Mouse (Mus musculus): Measurements from ENCODE around the gene Eml3.
"Not testable (repeated sequence)": the region's sequence is repeated elsewhere in the genome, so short reads cannot be mapped to it uniquely, and the experiment has no call there.

Gene Eml3

DNA sequence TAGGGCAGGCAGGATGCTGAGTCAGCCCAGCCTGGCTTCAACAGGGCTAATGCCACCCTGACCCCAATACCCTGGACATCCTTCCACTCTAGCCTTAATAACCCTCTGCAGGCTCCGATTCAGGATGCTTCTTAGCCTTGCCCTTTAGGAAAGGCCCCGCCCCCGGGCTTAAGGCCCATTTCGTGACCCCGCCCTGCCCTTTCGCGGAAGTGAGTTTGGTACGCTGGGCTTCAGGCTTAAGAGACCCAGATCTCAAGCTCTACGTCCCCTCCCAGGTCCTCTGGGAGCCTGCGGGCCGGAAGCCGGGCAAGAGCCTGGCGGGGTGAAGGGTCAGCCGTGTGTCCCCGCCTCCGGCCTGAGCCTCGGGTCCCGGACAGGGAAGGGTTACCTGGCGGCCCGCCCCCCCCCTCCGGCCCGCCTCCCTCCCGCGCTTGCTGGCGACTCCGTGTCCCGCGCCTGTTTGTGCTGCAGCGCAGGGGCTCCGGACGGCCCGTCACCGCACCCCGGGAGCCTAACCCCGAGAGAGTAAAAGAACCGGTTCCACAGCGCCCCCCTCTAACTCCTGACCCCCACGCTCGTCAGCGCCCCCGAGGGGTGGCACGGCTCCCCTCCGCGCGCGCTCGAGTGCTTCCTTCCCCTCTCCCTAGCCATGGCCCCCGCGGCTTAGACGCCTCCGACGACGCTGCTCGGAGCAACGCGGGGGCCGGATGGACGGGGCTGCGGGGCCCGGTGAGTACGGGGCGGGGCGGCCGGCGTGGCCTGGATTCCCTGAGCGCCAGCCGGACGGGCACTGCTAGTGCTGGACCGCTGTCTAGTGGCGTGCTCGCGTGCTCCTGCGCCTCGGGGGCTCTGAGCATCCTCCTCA, at the start of gene Eml3, which contains the start of gene Rom1:
Gene Eml3, plus strand, starts transcription at position 329 of the 865 bp plus-strand sequence.
Gene Rom1, minus strand, starts transcription at position 133 of the 865 bp plus-strand sequence.
- peak; percentile 80 for DNase-seq (ENCODE audit: low spot score)

DNA sequence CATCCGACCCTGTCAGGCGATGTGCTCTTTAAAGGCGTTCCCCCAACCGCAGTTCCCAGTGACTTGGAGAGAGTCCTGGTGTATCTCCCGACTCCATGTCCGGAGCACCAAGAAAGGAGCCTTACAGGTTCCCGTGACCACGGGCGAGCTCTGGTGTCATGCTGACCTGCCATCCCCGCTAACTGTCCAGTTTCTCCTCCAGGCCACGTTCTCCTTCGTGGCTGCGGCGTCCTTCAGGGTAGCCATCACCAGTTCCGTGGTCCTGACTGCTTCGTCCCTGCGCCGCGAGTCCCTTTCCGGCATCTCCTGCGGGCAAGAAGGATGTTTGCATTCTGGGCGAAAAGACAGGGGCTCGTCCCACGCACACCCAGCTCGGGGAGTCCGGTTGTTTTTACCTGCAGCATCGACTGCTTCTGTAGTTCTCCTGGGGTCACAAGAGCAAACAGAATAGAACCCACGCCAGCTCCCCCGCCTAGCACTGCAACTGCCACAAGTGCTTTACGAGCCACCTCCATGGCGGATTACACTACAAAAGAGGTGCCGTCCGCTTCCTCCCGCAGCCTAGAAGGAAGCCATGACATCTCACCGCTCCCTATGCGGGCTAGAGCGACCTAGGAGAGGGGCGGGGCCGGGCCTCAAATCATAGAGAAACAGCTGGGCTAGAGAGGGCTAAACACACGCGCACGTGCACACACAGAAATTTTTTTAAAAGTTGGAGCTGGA, 48.9 kb upstream of the Eml3 start, which contains the start of gene Uqcc3:
Gene Uqcc3, minus strand, starts transcription at position 613 of the 723 bp plus-strand sequence.
- DNase-seq (ENCODE audit: low spot score), result peak; percentile 87

DNA sequence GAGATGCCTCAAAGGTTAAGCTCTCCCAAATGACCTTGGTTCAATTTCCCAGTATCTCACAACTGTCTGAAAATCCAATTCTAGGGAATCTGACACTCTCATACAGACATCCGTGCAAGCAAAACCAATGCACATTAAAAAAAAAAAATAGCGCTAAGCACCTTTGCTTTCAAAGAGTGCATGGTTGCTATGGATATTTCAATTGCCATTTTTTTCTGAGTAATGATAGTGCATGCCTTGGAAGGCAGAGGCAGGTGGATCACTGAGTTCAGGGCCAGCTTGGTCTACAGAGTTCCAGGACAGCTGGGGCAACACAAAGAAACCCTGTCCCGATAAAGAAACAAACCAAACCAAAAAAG, 48.3 kb upstream of the Eml3 start:
- no peak for DNase-seq (ENCODE audit: low spot score)

DNA sequence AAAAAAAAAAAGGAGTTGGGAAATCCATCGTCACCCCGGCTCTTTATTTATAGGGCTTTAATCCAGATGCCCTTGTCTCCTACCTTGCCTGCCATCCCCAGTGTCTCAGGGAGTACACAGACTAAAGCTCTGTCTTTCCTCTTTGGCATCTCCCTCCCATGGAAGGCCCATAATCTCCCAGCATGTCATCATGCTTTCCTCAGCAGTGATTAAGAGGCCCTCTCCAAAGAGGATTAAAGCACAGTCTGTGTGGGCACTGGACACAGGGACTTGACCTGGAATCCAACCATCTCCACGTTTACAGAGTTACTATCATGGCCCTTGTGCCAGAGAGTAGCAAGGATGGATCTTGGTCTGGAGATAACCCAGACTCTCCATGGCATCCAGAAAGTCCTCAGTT, 45.7 kb upstream of the Eml3 start, which contains the start of the genes Lbhd1 and Gm49403:
Gene Lbhd1, plus strand, starts transcription at position 117 of the 400 bp plus-strand sequence.
Gene Gm49403, plus strand, starts transcription at position 315 of the 400 bp plus-strand sequence.
- DNase-seq (ENCODE audit: low spot score), result no peak

DNA sequence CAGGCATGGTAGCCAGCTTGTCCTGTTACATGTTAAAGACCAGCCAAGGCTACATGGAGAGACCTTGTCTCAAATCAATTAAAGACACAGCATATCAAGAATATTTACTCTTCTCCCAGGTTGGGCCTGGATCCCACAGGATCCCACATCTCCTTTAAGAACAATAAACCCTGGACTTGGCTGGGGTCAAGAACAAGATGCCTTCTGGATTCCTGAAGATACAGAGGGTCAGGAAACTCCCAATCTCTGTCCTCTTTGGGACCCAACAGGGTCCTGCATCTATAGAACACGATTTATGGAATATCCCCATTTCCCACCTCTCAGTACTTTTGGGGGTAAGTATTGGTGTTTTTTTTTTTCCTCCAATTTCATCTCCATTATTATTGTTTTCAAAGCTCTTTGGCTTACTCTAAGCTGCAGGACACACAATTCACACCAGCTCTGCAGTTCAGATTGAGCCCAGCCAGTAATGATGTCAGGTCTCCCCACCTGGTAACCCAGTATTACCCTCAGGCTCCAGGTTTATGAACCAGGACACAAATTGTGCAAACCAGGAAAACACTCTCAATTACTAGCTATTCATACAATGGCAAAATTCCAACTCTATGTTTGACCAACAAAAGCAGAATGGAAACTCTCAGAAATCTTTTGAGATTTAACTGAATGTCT, 42.3 kb upstream of the Eml3 start:
- DNase-seq (ENCODE audit: low spot score), result no peak

DNA sequence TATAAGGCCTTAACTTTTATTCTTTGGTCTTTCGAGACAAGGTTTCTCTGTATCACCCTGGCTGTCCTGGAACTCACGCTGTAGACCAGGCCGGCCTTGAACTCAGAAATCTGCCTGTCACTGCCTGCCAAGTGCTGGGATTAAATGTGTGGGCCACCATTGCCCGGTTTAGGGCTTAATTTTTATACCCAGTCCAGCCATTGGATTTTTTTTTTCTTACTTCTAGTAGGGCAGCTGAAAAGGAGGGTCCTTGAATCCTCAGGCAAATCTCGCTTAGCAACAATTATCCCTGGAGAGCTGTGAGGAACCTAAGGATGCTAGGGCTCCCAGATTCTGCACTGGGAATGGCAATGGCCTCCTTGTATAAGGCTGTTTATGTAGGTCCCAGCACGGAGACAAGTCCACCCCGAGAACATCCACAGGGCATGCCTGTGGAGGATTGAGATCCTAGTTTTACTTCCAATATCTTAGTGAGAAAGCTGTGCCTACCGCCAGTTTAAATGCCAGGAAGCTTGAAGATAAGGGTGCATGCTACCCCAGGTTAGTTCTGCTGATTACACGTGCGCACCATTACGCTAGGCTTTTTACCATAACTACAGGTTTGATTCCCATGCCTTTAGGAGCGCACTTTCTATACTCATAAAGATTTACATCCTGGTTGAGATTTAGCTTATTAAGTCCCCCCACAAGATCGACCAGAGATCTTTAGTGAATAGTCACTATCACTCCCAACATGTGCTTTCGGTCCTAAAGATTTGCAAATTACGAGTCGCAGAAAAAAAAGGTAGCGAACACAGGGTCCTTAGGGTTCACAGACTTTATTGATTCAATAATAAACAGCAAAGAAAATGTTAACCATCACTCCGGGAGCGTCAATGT, 41.5 kb upstream of the Eml3 start:
- no peak for DNase-seq (ENCODE audit: low spot score)

DNA sequence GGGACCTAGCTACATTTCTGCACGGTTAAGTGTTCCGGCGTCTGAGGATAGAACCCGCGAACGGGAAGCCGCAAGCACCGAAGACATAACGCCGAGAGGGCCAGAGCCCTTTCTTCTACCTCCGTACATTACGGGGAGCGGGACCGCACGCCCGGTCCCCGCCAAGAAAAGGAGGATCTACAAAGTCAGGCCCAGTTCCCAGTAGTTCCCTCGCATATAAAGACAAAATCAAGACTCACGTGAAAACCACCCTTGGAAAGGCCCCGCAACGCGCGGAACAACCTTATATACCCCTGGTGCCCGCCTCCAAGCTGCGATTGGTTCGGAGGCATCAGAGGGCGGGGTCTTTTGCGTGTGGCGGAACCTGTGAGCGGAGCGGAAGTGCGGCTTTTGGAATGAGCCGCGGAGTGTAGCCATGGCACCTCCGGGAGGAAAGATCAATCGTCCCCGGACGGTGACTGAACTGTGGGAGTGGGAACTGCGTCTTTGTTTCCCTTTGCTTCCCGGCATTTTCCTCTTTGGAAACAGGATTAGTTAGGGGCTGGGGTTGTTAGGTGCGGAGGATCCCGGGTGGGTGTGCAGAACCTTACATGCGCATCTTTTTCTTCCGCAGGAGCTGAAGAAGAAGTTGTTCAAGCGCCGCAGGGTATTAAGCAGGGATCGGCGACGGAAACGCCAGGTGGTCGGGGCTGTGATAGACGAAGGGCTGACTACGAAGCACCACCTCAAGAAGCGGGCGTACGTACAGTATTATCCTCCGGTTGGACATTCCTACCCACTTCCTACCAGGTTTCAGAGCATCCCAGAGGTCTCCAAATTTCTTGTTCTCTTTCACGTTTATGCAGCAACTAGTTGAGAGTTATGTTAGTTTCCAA, 40.6 kb upstream of the Eml3 start, which contains the start of the genes 1810009A15Rik and Gm49416:
Gene 1810009A15Rik, plus strand, starts transcription at position 343 of the 875 bp plus-strand sequence.
Gene Gm49416, plus strand, starts transcription at position 416 of the 875 bp plus-strand sequence.
- DNase-seq (ENCODE audit: low spot score), result peak; percentile 91

DNA sequence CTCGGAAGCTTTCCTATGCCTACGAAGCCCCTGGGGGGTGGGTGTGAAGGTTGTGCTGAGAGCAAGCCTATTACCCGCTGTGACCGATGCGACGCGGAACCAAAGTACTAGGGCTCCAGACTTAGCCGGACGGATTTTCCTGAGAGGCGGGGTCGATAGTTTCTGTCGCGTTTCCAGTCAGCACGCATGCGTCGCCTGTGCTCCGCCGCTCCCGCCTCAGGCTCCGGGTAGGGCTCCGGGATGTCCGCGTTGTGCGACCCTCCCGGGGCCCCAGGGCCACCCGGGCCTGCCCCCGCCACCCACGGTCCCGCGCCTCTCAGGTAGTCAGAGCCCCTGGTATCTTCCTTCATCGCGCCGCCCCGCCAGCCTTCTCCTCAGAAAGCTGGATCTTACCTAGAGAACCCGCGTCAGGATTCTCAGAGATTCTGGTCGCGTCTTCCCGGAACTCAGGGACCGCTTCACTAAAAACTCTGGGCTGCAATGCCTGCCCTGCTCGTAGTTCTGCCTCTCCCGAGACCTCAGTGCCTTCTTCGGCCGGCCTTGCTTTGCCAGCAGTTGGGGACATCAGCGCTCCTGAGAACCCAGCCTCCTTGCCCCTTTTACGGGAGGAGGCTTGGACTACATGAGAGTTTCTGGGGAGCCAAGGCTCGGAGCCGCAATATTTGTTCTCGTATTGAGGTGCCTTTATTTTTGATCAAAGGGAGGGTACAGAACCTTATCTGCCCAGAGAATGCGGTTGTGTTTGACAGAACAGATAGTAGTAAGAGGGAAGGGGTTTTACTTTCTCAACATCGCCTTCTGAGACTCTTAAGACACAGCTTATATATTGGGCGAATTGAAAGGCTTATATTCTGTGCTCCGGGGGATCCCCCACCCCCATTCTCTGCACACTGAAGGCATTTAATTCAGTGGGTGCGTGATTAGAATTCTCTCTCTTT, 36.3 kb upstream of the Eml3 start, which contains the start of gene Ints5:
Gene Ints5, plus strand, starts transcription at position 177 of the 938 bp plus-strand sequence.
- DNase-seq (ENCODE audit: low spot score), result peak; percentile 63

DNA sequence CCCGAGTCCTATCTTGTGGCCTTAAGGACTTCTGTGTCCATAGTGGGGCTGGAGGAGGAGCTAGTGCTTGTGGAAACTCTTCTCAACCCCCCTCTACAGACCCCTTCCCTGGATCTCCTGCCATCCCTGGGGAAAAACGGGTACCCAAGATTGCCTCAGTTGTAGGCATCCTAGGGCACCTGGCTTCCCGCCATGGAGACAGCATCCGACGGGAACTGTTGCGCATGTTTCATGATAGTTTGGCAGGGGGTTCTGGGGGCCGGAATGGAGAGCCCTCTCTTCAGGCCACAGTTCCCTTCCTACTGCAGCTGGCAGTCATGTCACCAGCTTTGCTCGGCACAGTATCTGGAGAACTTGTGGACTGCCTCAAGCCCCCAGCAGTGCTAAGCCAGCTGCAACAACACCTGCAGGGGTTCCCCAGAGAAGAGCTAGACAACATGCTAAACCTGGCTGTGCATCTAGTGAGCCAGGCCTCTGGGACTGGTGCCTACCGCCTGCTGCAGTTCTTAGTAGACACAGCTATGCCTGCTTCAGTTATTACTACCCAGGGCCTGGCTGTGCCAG, 33.9 kb upstream of the Eml3 start:
- DNase-seq (ENCODE audit: low spot score), result no peak

DNA sequence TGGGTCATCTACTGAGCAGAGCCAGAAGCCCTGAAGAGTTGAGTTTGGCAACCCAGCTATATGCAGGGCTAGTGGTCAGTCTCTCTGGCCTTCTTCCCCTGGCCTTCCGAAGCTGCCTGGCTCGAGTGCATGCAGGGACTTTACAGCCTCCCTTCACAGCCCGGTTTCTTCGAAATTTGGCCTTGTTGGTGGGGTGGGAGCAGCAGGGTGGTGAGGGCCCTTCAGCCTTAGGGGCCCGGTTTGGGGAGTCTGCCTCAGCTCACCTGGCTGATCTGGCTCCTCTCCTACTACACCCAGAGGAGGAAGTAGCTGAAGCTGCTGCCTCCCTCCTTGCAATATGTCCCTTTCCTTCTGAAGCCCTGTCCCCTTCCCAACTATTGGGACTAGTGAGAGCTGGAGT, 33.1 kb upstream of the Eml3 start:
- not testable (repeated sequence) for DNase-seq (ENCODE audit: low spot score)

DNA sequence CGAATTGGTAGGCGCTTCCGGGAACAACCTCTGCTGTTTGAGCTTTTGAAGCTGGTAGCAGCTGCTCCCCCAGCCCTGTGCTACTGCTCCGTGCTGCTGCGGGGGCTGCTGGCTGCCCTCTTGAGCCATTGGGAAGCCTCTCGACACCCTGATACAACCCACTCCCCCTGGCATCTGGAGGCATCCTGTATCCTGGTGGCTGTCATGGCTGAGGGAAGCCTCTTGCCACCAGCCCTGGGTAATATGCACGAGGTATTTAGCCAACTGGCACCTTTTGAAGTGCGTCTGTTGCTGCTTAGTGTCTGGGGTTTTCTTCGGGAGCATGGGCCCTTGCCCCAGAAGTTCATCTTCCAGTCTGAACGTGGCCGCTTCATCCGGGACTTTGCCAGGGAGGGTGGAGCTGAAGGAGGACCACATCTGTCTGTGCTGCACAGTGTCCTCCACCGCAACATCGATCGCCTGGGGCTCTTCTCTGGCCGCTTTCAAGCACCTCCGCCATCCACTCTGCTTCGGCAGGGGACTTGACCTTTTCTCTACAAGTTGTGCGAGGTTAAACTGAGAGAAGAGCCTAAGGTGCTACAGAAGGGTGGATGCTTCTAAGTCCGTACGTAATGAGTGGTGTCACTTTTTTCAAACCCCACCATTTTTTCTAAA, 32.0 kb upstream of the Eml3 start:
- DNase-seq (ENCODE audit: low spot score), result peak; percentile 32

DNA sequence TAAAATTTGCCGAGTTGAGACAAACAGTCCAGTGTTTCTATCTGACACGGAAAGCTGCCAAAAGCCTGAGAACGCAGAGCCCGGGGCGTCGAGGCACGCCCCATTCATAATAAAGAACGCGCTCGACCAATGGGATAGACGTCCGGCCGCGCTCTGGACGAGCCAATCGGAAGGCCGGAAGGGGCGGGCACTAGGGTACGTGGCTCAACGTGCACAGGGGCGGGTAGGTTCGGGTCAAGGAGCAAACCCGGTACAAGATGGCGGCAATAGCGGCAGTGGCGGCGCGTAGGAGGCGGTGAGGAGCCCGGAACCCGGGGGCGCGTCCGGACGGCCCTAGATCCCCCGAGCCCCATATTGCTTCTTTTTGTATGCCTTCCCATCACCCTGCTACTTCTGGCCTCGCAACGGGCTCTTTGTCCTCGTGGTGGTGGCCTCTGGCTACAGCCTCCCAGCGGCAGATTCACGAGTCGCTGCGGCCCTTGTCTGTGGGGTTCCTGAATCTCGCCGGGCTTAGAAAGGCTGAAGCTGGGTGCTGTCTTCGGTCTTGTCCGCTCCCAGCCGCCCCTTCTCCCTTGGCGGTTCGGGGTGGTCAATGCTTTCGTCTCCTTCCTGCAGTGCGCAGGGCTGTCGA, 31.4 kb upstream of the Eml3 start, which contains the start of gene Ganab:
Gene Ganab, plus strand, starts transcription at position 207 of the 631 bp plus-strand sequence.
- DNase-seq (ENCODE audit: low spot score), result peak; percentile 94

DNA sequence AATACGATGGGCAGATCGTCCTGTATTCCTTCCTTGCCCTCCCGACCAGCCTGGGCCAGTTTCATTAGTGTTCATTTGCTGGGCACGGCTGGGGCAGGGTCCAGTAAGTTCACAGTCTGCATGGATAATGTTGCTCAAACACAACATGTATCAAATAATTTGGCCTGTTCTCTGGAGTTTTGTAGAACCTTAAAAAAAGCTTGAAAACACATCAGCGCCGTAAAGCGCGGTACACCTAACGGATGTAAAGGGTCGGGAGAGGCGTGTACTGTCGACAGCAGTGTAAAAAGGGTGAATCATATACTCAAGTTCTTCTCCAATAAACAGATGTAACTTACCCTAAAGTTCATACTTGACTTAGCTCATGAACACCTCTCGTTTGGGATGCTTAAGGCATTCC, 30.8 kb upstream of the Eml3 start:
- no peak for DNase-seq (ENCODE audit: low spot score)

DNA sequence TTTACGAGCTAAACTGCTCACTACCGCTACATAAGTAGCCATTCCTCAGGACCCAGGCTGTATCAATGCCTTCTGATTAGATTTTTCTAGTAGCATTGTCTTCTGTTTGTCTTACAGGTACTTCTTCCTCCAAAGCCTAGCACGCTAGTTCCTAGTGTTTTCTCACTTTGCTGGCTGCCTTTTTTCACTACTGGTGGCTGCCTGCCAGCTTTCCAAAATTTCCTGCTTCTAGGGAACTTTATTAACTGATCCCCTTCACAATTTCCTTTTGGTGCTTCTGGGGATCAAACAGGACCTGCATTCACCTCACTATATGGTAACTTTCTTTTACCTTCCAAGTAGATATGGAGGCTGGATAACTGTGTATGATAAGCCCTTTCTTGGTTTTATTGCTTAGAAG, 30.3 kb upstream of the Eml3 start:
- DNase-seq (ENCODE audit: low spot score), result no peak

DNA sequence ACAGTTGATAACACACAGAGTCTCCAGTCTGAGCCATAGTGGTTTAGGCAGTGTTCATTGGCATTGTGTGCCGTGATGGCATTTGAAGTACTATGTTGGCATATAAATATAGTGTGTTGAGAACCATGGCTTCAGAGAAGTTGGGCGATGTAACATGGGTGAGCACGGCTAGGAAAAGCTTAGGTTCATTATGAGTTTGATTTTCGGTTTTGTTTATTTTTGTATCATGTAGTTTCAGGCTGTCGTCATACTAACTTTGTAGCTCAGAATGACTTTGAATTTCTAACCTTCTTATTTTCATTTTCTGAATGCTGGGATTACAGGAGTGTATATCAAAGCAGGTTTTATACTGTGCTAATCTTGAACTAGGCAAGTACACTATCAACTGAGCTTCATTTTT, 25.9 kb upstream of the Eml3 start:
- no peak for DNase-seq (ENCODE audit: low spot score)

DNA sequence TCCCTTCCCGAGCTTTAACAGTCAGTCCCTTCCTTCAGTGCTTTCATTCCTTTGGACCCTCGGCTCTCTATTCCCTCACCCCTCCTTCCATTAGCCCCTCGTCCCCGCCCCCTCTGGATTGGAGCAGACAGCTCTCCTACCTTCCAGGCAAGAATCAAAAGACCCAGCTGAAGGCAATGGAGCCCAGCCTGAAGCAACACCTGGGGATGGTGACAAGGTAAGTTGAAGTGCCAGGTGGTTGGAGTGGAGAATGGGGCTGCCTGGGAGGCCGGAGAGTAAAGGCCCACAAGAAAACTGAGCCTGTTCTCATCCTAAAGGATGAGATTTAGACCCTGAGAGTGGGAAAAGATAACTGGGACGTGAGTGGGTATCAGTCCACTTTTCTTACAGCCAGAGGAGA, 20.8 kb upstream of the Eml3 start:
- no peak for DNase-seq (ENCODE audit: low spot score)

DNA sequence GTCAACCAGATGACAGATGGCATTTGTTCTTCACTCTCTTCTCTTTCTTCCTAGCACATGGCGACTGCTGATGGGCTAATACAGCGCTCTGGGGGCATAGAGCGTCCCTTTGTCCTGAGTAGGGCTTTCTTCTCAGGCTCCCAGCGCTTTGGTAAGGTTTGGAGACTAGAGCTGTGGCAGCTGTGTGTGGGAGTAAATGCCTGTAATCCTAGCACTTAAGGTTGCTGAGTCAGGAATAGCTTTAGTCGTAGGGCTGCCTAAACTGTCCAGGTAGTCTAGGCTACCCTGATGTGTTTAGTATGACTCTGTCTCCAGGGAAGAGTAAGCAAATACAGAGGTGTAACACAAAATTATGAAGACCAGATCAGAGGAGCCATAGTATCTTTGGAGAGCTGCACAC, 17.5 kb upstream of the Eml3 start:
- DNase-seq (ENCODE audit: low spot score), result no peak
